Mouse (Mus musculus): ENCODE measurements around the gene Lsg1. TPM values are rescaled to one million over a fixed set of nuclear protein-coding genes. Genes with fewer than 3 reads are reported as not detected.
A peak's percentile ranks its signal among the peaks of the same experiment; 100 is the strongest.

Lsg1 gene
- polyA plus RNA-seq, 1 experiment from 2014 or later: 33.4 TPM

DNA sequence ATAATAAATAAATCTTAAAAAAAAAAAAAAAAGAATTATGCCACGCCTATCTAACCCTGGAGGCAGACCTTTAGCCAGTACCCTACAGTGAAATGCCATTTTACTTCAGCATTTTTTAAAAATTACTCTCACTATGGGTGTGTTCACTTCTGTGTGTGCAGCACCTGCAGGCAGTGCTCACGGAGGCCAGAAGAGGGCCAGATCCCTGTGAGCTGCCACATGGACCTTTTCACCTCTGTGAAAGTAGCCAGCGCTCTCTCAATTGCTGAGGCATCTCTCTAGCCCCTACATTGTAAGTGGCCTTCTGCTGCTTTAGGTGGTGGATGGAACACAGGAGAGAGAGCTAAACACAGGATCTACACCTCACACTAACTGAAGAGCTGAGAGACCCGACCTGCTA is 17.2 kb downstream of the Lsg1 start:
- 93% methylated on average over 4 of the region's 4 CpGs for WGBS
- Histone ChIP-seq H3K4me1 (replicated peaks; ENCODE audit: control insufficient read depth, insufficient read depth) (no peaks in the 10 kb centered on the region), H3K4me2 (replicated peaks; ENCODE audit: low read depth) (no peak overlapping the region), H3K36me3 (ENCODE audit: control insufficient read depth, insufficient read depth, low read length) (peaks cover 42% of the 10 kb centered on the region), H3K4me3 (ENCODE audit: low read depth, low read length) (no peak overlapping the region), H3K27ac (replicated peaks) (no peak overlapping the region), H3K9me3 (ENCODE audit: control insufficient read depth, low read length) (no peaks in the 10 kb centered on the region), H3K9ac (ENCODE audit: low read length) (no peak overlapping the region), H3K27me3 (ENCODE audit: control insufficient read depth, insufficient read depth, low read length) (no peaks in the 10 kb centered on the region)
- no peak for DNase-seq (ENCODE audit: low spot score)
- no peak for ATAC-seq (ENCODE audit: low FRiP score, low TSS enrichment)
- TF ChIP-seq EP300 (optimal IDR thresholded peaks at IDR 0.05) (no peak), CTCF (IDR thresholded peaks at IDR 0.05; ENCODE audit: low read depth) (peak; percentile 26; the same call in 1 of the 2 replicates)

DNA sequence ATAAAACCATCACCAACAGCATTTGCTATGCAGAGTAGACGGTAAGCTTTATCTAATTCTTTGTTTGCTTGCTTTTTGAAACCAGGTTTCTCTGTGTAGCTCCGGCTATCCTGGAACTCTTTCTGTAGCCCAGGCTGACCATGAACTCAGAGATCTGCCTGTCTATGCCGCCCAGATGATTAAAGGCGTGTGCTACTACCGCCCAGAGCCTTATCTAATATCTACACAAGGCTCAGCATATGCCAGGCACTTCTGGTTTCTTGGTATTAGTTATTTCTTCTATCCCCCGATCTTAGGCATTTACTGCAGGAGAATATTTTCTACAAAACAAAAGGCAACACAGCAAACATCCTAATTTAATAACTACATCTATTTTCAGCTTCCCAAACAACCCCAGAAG is 21.8 kb downstream of the Lsg1 start:
- Histone ChIP-seq H3K4me1 (replicated peaks; ENCODE audit: control insufficient read depth, insufficient read depth) (no peaks in the 10 kb centered on the region), H3K9ac (ENCODE audit: low read length) (no peak overlapping the region), H3K9me3 (ENCODE audit: control insufficient read depth, low read length) (no peaks in the 10 kb centered on the region), H3K27ac (replicated peaks) (no peak overlapping the region), H3K36me3 (ENCODE audit: control insufficient read depth, insufficient read depth, low read length) (peaks cover 52% of the 10 kb centered on the region), H3K4me3 (ENCODE audit: low read depth, low read length) (no peak overlapping the region), H3K4me2 (replicated peaks; ENCODE audit: low read depth) (no peak overlapping the region), H3K27me3 (ENCODE audit: control insufficient read depth, insufficient read depth, low read length) (no peaks in the 10 kb centered on the region)
- DNase-seq (ENCODE audit: low spot score) (no peak), ATAC-seq (ENCODE audit: low FRiP score, low TSS enrichment) (no peak)
- no peak for TF ChIP-seq EP300 (optimal IDR thresholded peaks at IDR 0.05)
- no peak for TF ChIP-seq CTCF (IDR thresholded peaks at IDR 0.05; ENCODE audit: low read depth)
- WGBS: 87% methylated on average over 6 of the region's 6 CpGs

GRCm38 (mm10) chr16:30560601-30561000 is 26.8 kb downstream of the Lsg1 start:
- Histone ChIP-seq H3K9me3 (ENCODE audit: control insufficient read depth, low read length) (no peaks in the 10 kb centered on the region), H3K4me2 (replicated peaks; ENCODE audit: low read depth) (no peak overlapping the region), H3K4me3 (ENCODE audit: low read depth, low read length) (no peak overlapping the region), H3K27ac (replicated peaks) (no peak overlapping the region), H3K36me3 (ENCODE audit: control insufficient read depth, insufficient read depth, low read length) (peaks cover 29% of the 10 kb centered on the region), H3K4me1 (replicated peaks; ENCODE audit: control insufficient read depth, insufficient read depth) (no peaks in the 10 kb centered on the region), H3K27me3 (ENCODE audit: control insufficient read depth, insufficient read depth, low read length) (no peaks in the 10 kb centered on the region), H3K9ac (ENCODE audit: low read length) (no peak overlapping the region)
- ATAC-seq (ENCODE audit: low FRiP score, low TSS enrichment): no peak
- no peak for TF ChIP-seq CTCF (IDR thresholded peaks at IDR 0.05; ENCODE audit: low read depth)
- TF ChIP-seq EP300 (optimal IDR thresholded peaks at IDR 0.05): no peak
- WGBS: 90% methylated on average over 4 of the region's 4 CpGs
- no peak for DNase-seq (ENCODE audit: low spot score)

GRCm38 (mm10) chr16:30559312-30559992 is 27.9 kb downstream of the Lsg1 start:
- H3K4me3 ChIP-seq (ENCODE audit: low read depth, low read length): no peak overlapping the region
- H3K36me3 ChIP-seq (ENCODE audit: control insufficient read depth, insufficient read depth, low read length): peaks cover 25% of the 10 kb centered on the region
- no peaks in the 10 kb centered on the region for H3K27me3 ChIP-seq (ENCODE audit: control insufficient read depth, insufficient read depth, low read length)
- no peak overlapping the region for H3K4me2 ChIP-seq (replicated peaks; ENCODE audit: low read depth)
- H3K9ac ChIP-seq (ENCODE audit: low read length): no peak overlapping the region
- no peaks in the 10 kb centered on the region for H3K4me1 ChIP-seq (replicated peaks; ENCODE audit: control insufficient read depth, insufficient read depth)
- H3K9me3 ChIP-seq (ENCODE audit: control insufficient read depth, low read length): peaks cover 8% of the 10 kb centered on the region; the same call in 1 of the 2 replicates
- peak overlapping the region; percentile 6; the same call in 1 of the 2 replicates for H3K27ac ChIP-seq (replicated peaks)
- WGBS: 81% methylated on average over 5 of the region's 5 CpGs
- peak; percentile 30; the same call in 1 of the 2 replicates for ATAC-seq (ENCODE audit: low FRiP score, low TSS enrichment)
- TF ChIP-seq CTCF (IDR thresholded peaks at IDR 0.05; ENCODE audit: low read depth) (no peak), EP300 (optimal IDR thresholded peaks at IDR 0.05) (no peak)
- no peak for DNase-seq (ENCODE audit: low spot score)

DNA sequence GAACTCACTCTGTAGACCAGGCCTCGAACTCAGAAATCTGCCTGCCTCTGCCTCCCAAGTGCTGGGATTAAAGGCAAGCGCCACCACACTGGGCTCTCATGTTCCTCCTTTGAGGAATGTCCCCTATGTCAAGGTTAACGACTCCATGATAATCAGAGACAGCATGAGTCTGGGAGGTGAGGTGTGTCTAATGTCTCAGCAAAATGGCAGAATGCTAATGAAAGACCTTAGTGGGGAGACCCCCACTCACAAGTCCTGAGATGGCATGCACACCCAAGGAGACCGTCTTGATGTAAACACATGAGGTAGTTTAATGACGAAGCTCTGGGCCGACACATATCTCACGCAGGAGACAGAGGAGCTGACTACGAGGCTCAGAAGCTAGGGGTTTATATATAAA is 33.3 kb downstream of the Lsg1 start:
- Histone ChIP-seq H3K36me3 (ENCODE audit: control insufficient read depth, insufficient read depth, low read length) (no peaks in the 10 kb centered on the region), H3K9ac (ENCODE audit: low read length) (no peak overlapping the region), H3K4me2 (replicated peaks; ENCODE audit: low read depth) (no peak overlapping the region), H3K27ac (replicated peaks) (no peak overlapping the region), H3K4me1 (replicated peaks; ENCODE audit: control insufficient read depth, insufficient read depth) (0 out of 2 replicates have a peak, but pooled peaks cover 3% of the 10 kb centered on the region), H3K9me3 (ENCODE audit: control insufficient read depth, low read length) (peaks cover 8% of the 10 kb centered on the region; the same call in 1 of the 2 replicates), H3K4me3 (ENCODE audit: low read depth, low read length) (no peak overlapping the region), H3K27me3 (ENCODE audit: control insufficient read depth, insufficient read depth, low read length) (no peaks in the 10 kb centered on the region)
- WGBS: 94% methylated on average over 8 of the region's 8 CpGs
- TF ChIP-seq EP300 (optimal IDR thresholded peaks at IDR 0.05) (no peak), CTCF (IDR thresholded peaks at IDR 0.05; ENCODE audit: low read depth) (no peak)
- DNase-seq (ENCODE audit: low spot score) (no peak), ATAC-seq (ENCODE audit: low FRiP score, low TSS enrichment) (no peak)

DNA sequence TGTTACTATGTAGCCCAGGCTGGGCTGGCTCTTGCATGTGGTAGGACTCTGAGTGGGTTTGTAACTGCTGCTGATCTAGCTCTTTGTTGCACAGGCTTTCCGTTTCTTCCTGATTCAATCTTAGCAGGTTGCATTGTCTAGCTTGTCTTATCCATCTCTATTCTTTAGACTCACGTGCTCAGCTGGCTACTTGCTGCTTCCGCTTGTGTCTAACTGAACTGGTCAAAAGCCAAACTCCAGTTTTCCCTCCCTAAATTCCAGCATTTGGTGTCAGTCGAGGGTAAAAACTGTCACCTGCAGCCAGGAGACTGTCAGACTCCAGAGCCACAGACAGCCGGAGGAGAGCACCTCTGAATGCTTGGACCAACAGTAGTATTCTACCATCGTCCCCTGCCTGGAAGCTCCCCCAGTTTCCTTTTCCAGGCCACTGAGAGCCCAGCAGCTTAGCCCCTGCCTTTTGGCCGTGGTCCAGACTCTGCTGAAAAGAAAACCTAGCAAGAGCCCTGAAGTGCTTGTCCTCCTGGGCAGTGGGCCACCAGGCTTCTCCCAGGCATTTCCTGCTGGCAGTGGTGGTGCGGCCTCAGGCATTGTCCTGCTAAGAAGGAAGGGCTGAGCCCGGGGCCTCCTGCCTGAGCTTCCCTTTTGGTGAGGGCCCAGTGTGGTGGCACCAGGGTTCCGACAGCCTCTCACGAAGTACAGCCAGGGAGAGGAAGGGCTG is 34.6 kb downstream of the Lsg1 start:
- Histone ChIP-seq H3K4me2 (replicated peaks; ENCODE audit: low read depth) (no peak overlapping the region), H3K4me1 (replicated peaks; ENCODE audit: control insufficient read depth, insufficient read depth) (0 out of 2 replicates have a peak, but pooled peaks cover 3% of the 10 kb centered on the region), H3K9ac (ENCODE audit: low read length) (no peak overlapping the region), H3K9me3 (ENCODE audit: control insufficient read depth, low read length) (peaks cover 8% of the 10 kb centered on the region; the same call in 1 of the 2 replicates), H3K36me3 (ENCODE audit: control insufficient read depth, insufficient read depth, low read length) (no peaks in the 10 kb centered on the region), H3K4me3 (ENCODE audit: low read depth, low read length) (no peak overlapping the region), H3K27me3 (ENCODE audit: control insufficient read depth, insufficient read depth, low read length) (no peaks in the 10 kb centered on the region), H3K27ac (replicated peaks) (peak overlapping the region; percentile 77)
- ATAC-seq (ENCODE audit: low FRiP score, low TSS enrichment): peak; percentile 20; the same call in 1 of the 2 replicates
- peak; percentile 62 for DNase-seq (ENCODE audit: low spot score)
- TF ChIP-seq CTCF (IDR thresholded peaks at IDR 0.05; ENCODE audit: low read depth): no peak
- TF ChIP-seq EP300 (optimal IDR thresholded peaks at IDR 0.05): no peak
- 30% methylated on average over 11 of the region's 11 CpGs for WGBS

All from stomach, postnatal 0 days (tissue).